Mouse (Mus musculus) kidney, adult 2 months (tissue): ENCODE results near the gene C130079G13Rik. TPM values are rescaled to one million over a fixed set of nuclear protein-coding genes. Genes with fewer than 3 reads are reported as not detected.
"Not testable (repeated sequence)": the region's sequence is repeated elsewhere in the genome, so short reads cannot be mapped to it uniquely, and the experiment has no call there.

Experiments
- DNase-seq: peaks from one replicate; pipeline ENCODE4 v3.0.0; 2021
- H3K27ac ChIP-seq: fragments of 200-500 bp; 2 replicates; pipeline ENCODE4 v1.5.1; 2012; ENCODE audit warnings: low read depth, low read length, control low read depth, inconsistent platforms; ENCODE audit not compliant: insufficient read depth
- H3K27me3 ChIP-seq: fragments of 200-500 bp; replicated peaks from 2 replicates; pipeline ENCODE4 v1.6.1; 2012; ENCODE audit warnings: mild to moderate bottlenecking, moderate library complexity, low read length, inconsistent platforms; ENCODE audit not compliant: control insufficient read depth, insufficient read depth
- H3K36me3 ChIP-seq: fragments of 200-500 bp; 2 replicates; pipeline ENCODE4 v1.6.1; 2012; ENCODE audit warnings: mild to moderate bottlenecking, moderate library complexity, low read length, inconsistent platforms; ENCODE audit not compliant: control insufficient read depth, insufficient read depth
- H3K4me1 ChIP-seq: fragments of 200-500 bp; 2 replicates; pipeline ENCODE4 v1.6.1; 2011; ENCODE audit warnings: low read length; ENCODE audit not compliant: control insufficient read depth, insufficient read depth
- H3K4me3 ChIP-seq: fragments of 200-500 bp; 2 replicates; pipeline ENCODE4 v1.5.1; 2011; ENCODE audit warnings: mild to moderate bottlenecking, low read depth, low read length, control low read depth; ENCODE audit not compliant: insufficient read depth
- CTCF ChIP-seq: fragments of 200-500 bp; conservative IDR thresholded peaks from 2 replicates; pipeline ENCODE4 v1.5.1; 2011; ENCODE audit warnings: low read depth, mild to moderate bottlenecking, control low read depth, low read length, moderate library complexity, mixed read lengths; ENCODE audit not compliant: insufficient read depth, insufficient read length
- POLR2A ChIP-seq: fragments of 200-500 bp; IDR thresholded peaks from one replicate; pipeline ENCODE4 v1.6.1; 2011; ENCODE audit warnings: low read depth, low read length, control low read depth
- WGBS: fragments of 180-500 bp; shearing (Covaris S2); methylation state at CpG from one replicate; pipeline ENCODE4 v1.1.7; 2018; 5-methylcytosine and 5-hydroxymethylcytosine counted together
- polyA plus RNA-seq: library from polyadenylated mRNA; depleted of rRNA; stranded (reverse); fragments of >200 nt; gene quantifications from 2 replicates; pipeline ENCODE4 v1.2.3, GENCODE M21; 2012; rRNA removed

The C130079G13Rik gene
- not detected in 2 replicates for polyA plus RNA-seq

- 90% methylated on average over 2 of the region's 2 CpGs for WGBS
- no peaks in the 10 kb centered on the region for H3K27me3 ChIP-seq
- H3K27ac ChIP-seq, result no peak within 1 kb of the TSS
- DNase-seq, result no peak
- TF ChIP-seq CTCF (no peak), POLR2A (no peak)
- no peak within 1 kb of the TSS for H3K4me3 ChIP-seq
- H3K4me1 ChIP-seq, result no peaks in the 10 kb centered on the region
- no peaks in the 10 kb centered on the region for H3K36me3 ChIP-seq
Measured at GRCm38 (mm10) chr3:59924914-59925313, at the start of gene C130079G13Rik. Gene C130079G13Rik, plus strand, starts transcription at chr3:59925214.

GRCm38 (mm10) chr3:59877601-59878000 is 47.4 kb upstream of the C130079G13Rik start:
- not testable (repeated sequence) for DNase-seq, H3K27me3 ChIP-seq, H3K4me1 ChIP-seq, H3K36me3 ChIP-seq, H3K27ac ChIP-seq, H3K4me3 ChIP-seq
- WGBS, result 56% methylated on average over 1 of the region's 1 CpGs

GRCm38 (mm10) chr3:59879801-59880554 is 45.0 kb upstream of the C130079G13Rik start:
- H3K27ac ChIP-seq, H3K4me1 ChIP-seq, H3K27me3 ChIP-seq, DNase-seq, H3K4me3 ChIP-seq, H3K36me3 ChIP-seq: not testable (repeated sequence)
- 79% methylated on average over 7 of the region's 7 CpGs for WGBS

- 57% methylated on average over 2 of the region's 2 CpGs for WGBS
- no peak for TF ChIP-seq POLR2A
- no peak for TF ChIP-seq CTCF
- Histone ChIP-seq H3K4me1 (no peaks in the 10 kb centered on the region), H3K27ac (no peak overlapping the region), H3K27me3 (no peaks in the 10 kb centered on the region), H3K36me3 (no peaks in the 10 kb centered on the region), H3K4me3 (no peak overlapping the region)
- no peak for DNase-seq
Measured at GRCm38 (mm10) chr3:59893276-59893675, 31.7 kb upstream of the C130079G13Rik start.

GRCm38 (mm10) chr3:59934621-59935020 is 9.6 kb downstream of the C130079G13Rik start:
- Histone ChIP-seq H3K27me3 (no peaks in the 10 kb centered on the region), H3K4me1 (no peaks in the 10 kb centered on the region), H3K36me3 (no peaks in the 10 kb centered on the region), H3K4me3 (no peak overlapping the region), H3K27ac (no peak overlapping the region)
- DNase-seq, result no peak
- 63% methylated on average over 1 of the region's 1 CpGs for WGBS
- no peak for TF ChIP-seq CTCF

- H3K27me3 ChIP-seq, result no peaks in the 10 kb centered on the region
- H3K4me1 ChIP-seq, result no peaks in the 10 kb centered on the region
- TF ChIP-seq CTCF, result no peak
- TF ChIP-seq POLR2A, result no peak
- no peak overlapping the region for H3K27ac ChIP-seq
- no peak overlapping the region for H3K4me3 ChIP-seq
- DNase-seq, result no peak
- WGBS, result 93% methylated on average over 10 of the region's 10 CpGs
- H3K36me3 ChIP-seq, result no peaks in the 10 kb centered on the region
Measured at GRCm38 (mm10) chr3:59947294-59947950, 22.4 kb downstream of the C130079G13Rik start.

- no peak overlapping the region for H3K4me3 ChIP-seq
- no peaks in the 10 kb centered on the region for H3K4me1 ChIP-seq
- H3K36me3 ChIP-seq, result no peaks in the 10 kb centered on the region
- 89% methylated on average over 5 of the region's 5 CpGs for WGBS
- H3K27me3 ChIP-seq, result no peaks in the 10 kb centered on the region
- no peak for DNase-seq
- no peak overlapping the region for H3K27ac ChIP-seq
- no peak for TF ChIP-seq POLR2A
- TF ChIP-seq CTCF, result no peak
Measured at GRCm38 (mm10) chr3:59970891-59971290, 45.9 kb downstream of the C130079G13Rik start.
